Mouse (Mus musculus) myocyte (in vitro differentiated cells): ENCODE measurements at regions not wholly inside any gene's neighbourhood (a gene's known extent, or its start where the extent isn't known, plus 50 kb on each side); places are given as distances from the start of the nearest gene placed in this dataset.

Experiments used
- H3K27me3 ChIP-seq: one replicate; pipeline ENCODE4 v1.6.1; 2011; ENCODE audit not compliant: control insufficient read depth, insufficient read depth, insufficient read length
- H3K36me3 ChIP-seq: one replicate; pipeline ENCODE4 v1.6.1; 2011; ENCODE audit not compliant: control insufficient read depth, insufficient read depth
- H3K4me2 ChIP-seq: one replicate; pipeline ENCODE4 v1.6.1; 2011; ENCODE audit warnings: low read depth, control low read depth
- H3K4me3 ChIP-seq: one replicate; pipeline ENCODE4 v1.5.1; 2011; ENCODE audit warnings: mild to moderate bottlenecking, control low read depth, moderate library complexity
- H3K79me2 ChIP-seq: one replicate; pipeline ENCODE4 v1.6.1; 2011; ENCODE audit not compliant: control insufficient read depth, insufficient read depth
- H3ac ChIP-seq: one replicate; pipeline ENCODE4 v1.6.1; 2011; ENCODE audit not compliant: control insufficient read depth, insufficient read length
- CEBPB ChIP-seq: IDR thresholded peaks from 2 replicates; pipeline ENCODE4 v1.6.1; 2011; ENCODE audit warnings: mild to moderate bottlenecking, moderate library complexity; ENCODE audit not compliant: poor library complexity, insufficient read depth, severe bottlenecking
- E2F4 ChIP-seq: IDR thresholded peaks from one replicate; pipeline ENCODE4 v1.6.1; 2011; ENCODE audit warnings: mild to moderate bottlenecking, control low read depth, moderate library complexity; ENCODE audit not compliant: insufficient read depth
- MAX ChIP-seq: IDR thresholded peaks from one replicate; pipeline ENCODE4 v1.6.1; 2011; ENCODE audit warnings: low read depth, mild to moderate bottlenecking, control low read depth
- MYOD1 ChIP-seq, 3 experiments: IDR thresholded peaks; one replicate each; pipeline ENCODE4 v1.6.1; 2011; ENCODE audit warnings: control low read depth in 2 of 3, low read depth in 2 of 3, mild to moderate bottlenecking in 2 of 3, moderate library complexity in 1 of 3; ENCODE audit not compliant: insufficient read length in 2 of 3, control insufficient read depth in 1 of 3
- MYOG ChIP-seq, 3 experiments: IDR thresholded peaks; one replicate each; pipeline ENCODE4 v1.6.1; 2011; ENCODE audit warnings: control low read depth in 2 of 3, low read depth in 2 of 3, mild to moderate bottlenecking in 2 of 3; ENCODE audit not compliant: insufficient read length in 2 of 3, control insufficient read depth in 1 of 3, insufficient read depth in 1 of 3
- POLR2A ChIP-seq: IDR thresholded peaks from one replicate; pipeline ENCODE4 v1.6.1; 2011; ENCODE audit warnings: low read depth, mild to moderate bottlenecking, control low read depth, moderate library complexity; ENCODE audit not compliant: insufficient read length
- POLR2AphosphoS2 ChIP-seq: IDR thresholded peaks from one replicate; pipeline ENCODE4 v1.6.1; 2011; ENCODE audit warnings: low read depth, control low read depth; ENCODE audit not compliant: insufficient read length
- REST ChIP-seq: IDR thresholded peaks from one replicate; pipeline ENCODE4 v1.6.1; 2011; ENCODE audit warnings: mild to moderate bottlenecking, control low read depth, moderate library complexity; ENCODE audit not compliant: insufficient read depth, insufficient read length
- SRF ChIP-seq: IDR thresholded peaks from one replicate; pipeline ENCODE4 v1.6.1; 2011; ENCODE audit warnings: low read depth; ENCODE audit not compliant: control insufficient read depth, insufficient read length
- TCF12 ChIP-seq: IDR thresholded peaks from one replicate; pipeline ENCODE4 v1.6.1; 2011; ENCODE audit warnings: mild to moderate bottlenecking, control low read depth; ENCODE audit not compliant: poor library complexity, insufficient read depth, severe bottlenecking
- TCF3 ChIP-seq: IDR thresholded peaks from one replicate; pipeline ENCODE4 v1.6.1; 2011; ENCODE audit warnings: low read depth, control low read depth; ENCODE audit not compliant: insufficient read length
- USF1 ChIP-seq: IDR thresholded peaks from one replicate; pipeline ENCODE4 v1.6.1; 2011; ENCODE audit warnings: low read depth, mild to moderate bottlenecking, control low read depth, moderate library complexity

GRCm38 (mm10) chr2:101300106-101300505 is 324.4 kb upstream of the Rag2 start:
- Histone ChIP-seq H3ac (no peak overlapping the region), H3K4me3 (no peak overlapping the region), H3K36me3 (no peaks in the 10 kb centered on the region), H3K27me3 (no peaks in the 10 kb centered on the region), H3K4me2 (no peak overlapping the region), H3K79me2 (no peaks in the 10 kb centered on the region)
- TF ChIP-seq E2F4 (no peak), MYOD1 (IDR thresholded peaks at IDR 0.05; ENCODE audit: control insufficient read depth in 1 of 3, insufficient read length in 2 of 3, low read depth in 2 of 3) (no peak), CEBPB (no peak), POLR2A (no peak), REST (no peak), USF1 (no peak), POLR2AphosphoS2 (no peak), SRF (no peak), TCF3 (no peak), MYOG (IDR thresholded peaks at IDR 0.05; ENCODE audit: control insufficient read depth in 1 of 3, insufficient read depth in 1 of 3, insufficient read length in 2 of 3, low read depth in 2 of 3) (no peak), TCF12 (no peak), MAX (no peak)

GRCm38 (mm10) chr2:101321286-101321914 is 303.1 kb upstream of the Rag2 start:
- Histone ChIP-seq H3K79me2 (no peaks in the 10 kb centered on the region), H3ac (no peak overlapping the region), H3K27me3 (no peaks in the 10 kb centered on the region), H3K4me2 (no peak overlapping the region), H3K36me3 (no peaks in the 10 kb centered on the region), H3K4me3 (no peak overlapping the region)
- TF ChIP-seq USF1 = no peak
- TF ChIP-seq MYOD1 (IDR thresholded peaks at IDR 0.05; ENCODE audit: control insufficient read depth in 1 of 3, insufficient read length in 2 of 3, low read depth in 2 of 3) = no peak
- no peak for TF ChIP-seq MAX
- TF ChIP-seq POLR2A = no peak
- TF ChIP-seq SRF = no peak

DNA sequence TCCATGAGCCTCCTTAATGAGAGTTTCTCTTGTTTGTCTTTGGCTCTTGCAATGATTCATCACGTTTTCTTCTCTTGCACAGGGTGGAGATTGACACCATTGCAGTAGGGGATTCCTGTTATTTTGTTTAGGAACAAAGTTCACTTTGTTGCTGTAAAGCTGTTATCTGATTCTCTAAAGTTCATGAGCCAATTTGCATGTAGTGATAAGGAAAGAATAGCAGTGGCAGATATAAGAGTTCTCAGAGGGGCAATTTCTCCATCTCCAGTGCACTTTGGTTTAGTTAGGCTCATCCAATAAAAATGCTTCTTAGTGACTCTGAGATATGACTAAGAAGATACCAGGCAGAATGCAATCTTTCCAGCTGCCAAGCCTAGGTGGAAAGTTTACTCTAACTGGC is 267.8 kb upstream of the Rag2 start:
- H3ac ChIP-seq = no peak overlapping the region
- no peaks in the 10 kb centered on the region for H3K27me3 ChIP-seq
- no peak overlapping the region for H3K4me3 ChIP-seq
- H3K36me3 ChIP-seq = no peaks in the 10 kb centered on the region
- H3K4me2 ChIP-seq = no peak overlapping the region
- TF ChIP-seq POLR2A (no peak), MYOG (IDR thresholded peaks at IDR 0.05; ENCODE audit: control insufficient read depth in 1 of 3, insufficient read depth in 1 of 3, insufficient read length in 2 of 3, low read depth in 2 of 3) (no peak), E2F4 (no peak), REST (no peak), TCF12 (no peak), MYOD1 (IDR thresholded peaks at IDR 0.05; ENCODE audit: control insufficient read depth in 1 of 3, insufficient read length in 2 of 3, low read depth in 2 of 3) (no peak), SRF (no peak), USF1 (no peak), CEBPB (no peak)
- H3K79me2 ChIP-seq = no peaks in the 10 kb centered on the region

DNA sequence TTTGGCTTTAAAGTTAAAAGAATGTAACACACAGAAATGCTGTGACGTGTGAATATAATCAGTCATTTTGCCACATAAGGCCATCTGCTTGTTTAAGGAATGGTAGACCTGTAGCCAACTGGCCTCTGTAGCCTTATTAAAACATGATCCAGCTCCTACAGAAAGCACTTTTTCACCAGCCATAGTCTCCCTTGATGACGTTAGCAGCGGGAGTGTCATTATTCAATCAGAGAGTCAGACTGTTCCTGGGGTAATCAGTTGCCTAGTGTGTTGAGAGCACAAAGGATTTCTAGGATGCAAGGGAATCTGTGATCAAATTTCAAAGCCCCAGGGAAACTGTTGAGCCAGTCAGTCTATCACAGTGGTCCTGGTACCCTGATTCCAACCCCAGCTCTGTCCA is 260.3 kb upstream of the Rag2 start:
- Histone ChIP-seq H3K4me2 (no peak overlapping the region), H3K36me3 (no peaks in the 10 kb centered on the region)
- TF ChIP-seq USF1 (no peak), MYOD1 (IDR thresholded peaks at IDR 0.05; ENCODE audit: control insufficient read depth in 1 of 3, insufficient read length in 2 of 3, low read depth in 2 of 3) (no peak)

GRCm38 (mm10) chr2:101368278-101368677 is 256.2 kb upstream of the Rag2 start:
- Histone ChIP-seq H3ac (no peak overlapping the region), H3K79me2 (no peaks in the 10 kb centered on the region), H3K36me3 (no peaks in the 10 kb centered on the region), H3K4me3 (no peak overlapping the region), H3K27me3 (no peaks in the 10 kb centered on the region), H3K4me2 (no peak overlapping the region)
- TF ChIP-seq E2F4 (no peak), SRF (no peak), TCF12 (no peak), MYOG (IDR thresholded peaks at IDR 0.05; ENCODE audit: control insufficient read depth in 1 of 3, insufficient read depth in 1 of 3, insufficient read length in 2 of 3, low read depth in 2 of 3) (no peak), POLR2AphosphoS2 (no peak), USF1 (no peak), MAX (no peak), POLR2A (no peak), REST (no peak), CEBPB (no peak)

More for the DNA sequence above, 260.3 kb upstream of the Rag2 start:
- Histone ChIP-seq H3K79me2 (no peaks in the 10 kb centered on the region), H3K27me3 (no peaks in the 10 kb centered on the region), H3K4me3 (no peak overlapping the region), H3ac (no peak overlapping the region)
